Mouse (Mus musculus): ENCODE data around the gene Acot8. TPM values are rescaled to one million over a fixed set of nuclear protein-coding genes. Genes with fewer than 3 reads are reported as not detected.
A peak's percentile ranks its signal among the peaks of the same experiment; 100 is the strongest.

Acot8 gene
- total and polyA plus RNA-seq, 3 experiments, result 11.9 to 26.8 (median 15.8) TPM

DNA sequence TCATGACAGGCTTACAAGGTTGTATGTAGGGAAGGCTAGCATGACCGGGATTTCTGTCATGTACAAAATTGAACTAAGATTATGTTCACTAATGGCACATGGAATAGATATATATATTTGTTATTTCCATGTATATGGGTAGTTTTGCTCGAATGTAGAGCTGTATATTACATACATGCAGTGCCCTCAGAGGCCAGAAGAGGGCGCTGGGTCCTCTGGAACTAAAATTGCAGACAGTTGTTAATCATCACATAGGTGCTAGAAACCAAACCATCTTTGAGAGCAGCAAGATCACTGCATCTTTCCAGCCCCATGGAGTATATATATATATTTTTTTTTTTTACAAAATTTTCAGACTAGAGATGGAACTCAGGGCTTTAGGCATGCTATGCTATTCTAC is 41.1 kb upstream of the Acot8 start:
- H3K4me2 ChIP-seq (ENCODE audit: insufficient read depth, low read depth, poor library complexity, severe bottlenecking), result no peak overlapping the region
- no peaks in the 10 kb centered on the region for H3K27me3 ChIP-seq (replicated peaks)
- H3K36me3 ChIP-seq (replicated peaks in 1 of 2; ENCODE audit: control insufficient read depth in 1 of 2, insufficient read depth in 1 of 2, low read length in 1 of 2), result no peaks in the 10 kb centered on the region
- no peaks in the 10 kb centered on the region for H3K4me1 ChIP-seq (ENCODE audit: control insufficient read depth in 1 of 2, insufficient read depth in 2 of 2)
- no peak overlapping the region for H3K9ac ChIP-seq (ENCODE audit: insufficient read depth, low read depth)
- in situ Hi-C loops (cut with MboI; ENCODE audit: low pct_ligation_motif_present, low pct_unique_long_range_greater_than_20kb, low sequenced_read_pairs) (no loop called here), dilution Hi-C loops (cut with MboI; ENCODE audit: extremely low pct_ligation_motif_present, extremely low pct_unique_long_range_greater_than_20kb, low sequenced_read_pairs) (no loop called here)
- no peak overlapping the region for H3K4me3 ChIP-seq (replicated peaks in 1 of 3; ENCODE audit: low read depth in 2 of 3, low read length in 2 of 3, poor library complexity in 1 of 3)
- peak; percentile 29 for TF ChIP-seq SMC3 (IDR thresholded peaks at IDR 0.05; ENCODE audit: low read depth, low read length)
- TF ChIP-seq KAT2A (IDR thresholded peaks at IDR 0.05; ENCODE audit: insufficient replicate concordance, low read length), result no peak
- no peak for TF ChIP-seq USF1 (IDR thresholded peaks at IDR 0.05; ENCODE audit: low read depth, low read length)
- peak; percentile 35 to 60; a peak in 3 of 4 replicates for TF ChIP-seq CTCF (conservative IDR thresholded peaks at IDR 0.05 in 1 of 2, IDR thresholded peaks at IDR 0.05 in 1 of 2; ENCODE audit: low read depth in 2 of 2, low read length in 2 of 2)
- TF ChIP-seq RAD21 (IDR thresholded peaks at IDR 0.05; ENCODE audit: low read depth, low read length), result peak; percentile 43
- TF ChIP-seq MAFK (IDR thresholded peaks at IDR 0.05; ENCODE audit: insufficient replicate concordance, low read length), result no peak
- no peak for TF ChIP-seq E2F4 (IDR thresholded peaks at IDR 0.05; ENCODE audit: insufficient replicate concordance, low read depth, low read length)
- TF ChIP-seq RCOR1 (conservative IDR thresholded peaks at IDR 0.05; ENCODE audit: low read depth, low read length), result no peak
- no peak for TF ChIP-seq ETS1 (conservative IDR thresholded peaks at IDR 0.05; ENCODE audit: low read depth, low read length)
- no peak for TF ChIP-seq ZC3H11A (IDR thresholded peaks at IDR 0.05; ENCODE audit: low read depth, low read length)
- TF ChIP-seq HCFC1 (IDR thresholded peaks at IDR 0.05; ENCODE audit: low read depth, low read length), result no peak
- TF ChIP-seq MAX (IDR thresholded peaks at IDR 0.05; ENCODE audit: low read length), result no peak
- H3K27ac ChIP-seq (ENCODE audit: insufficient read depth, low read depth), result no peak overlapping the region
- H3K79me2 ChIP-seq (replicated peaks; ENCODE audit: control insufficient read depth, extremely low read depth, insufficient read depth, poor library complexity, severe bottlenecking), result no peaks in the 10 kb centered on the region
- H3K9me3 ChIP-seq (replicated peaks; ENCODE audit: low read length), result peaks cover 7% of the 10 kb centered on the region
- DNase-seq (ENCODE audit: extremely low read depth), result no peak

DNA sequence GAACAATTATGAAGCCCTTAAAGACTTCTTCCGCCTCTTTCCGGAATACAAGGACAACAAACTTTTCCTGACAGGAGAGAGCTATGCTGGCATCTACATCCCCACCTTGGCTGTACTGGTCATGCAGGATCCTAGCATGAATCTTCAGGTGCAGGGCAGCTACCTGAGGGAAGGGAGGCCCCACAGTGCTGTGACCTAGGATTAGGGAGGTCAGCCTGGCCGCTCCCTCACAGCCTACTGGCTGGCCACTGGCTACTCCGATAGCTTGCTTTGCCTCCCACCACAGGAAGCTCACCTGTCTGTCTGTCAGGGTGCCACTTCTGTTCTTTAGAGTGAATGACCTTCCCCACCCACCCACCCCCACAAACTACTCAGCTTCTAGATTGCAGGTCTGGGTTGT is 30.5 kb upstream of the Acot8 start:
- in situ Hi-C loops (cut with MboI; ENCODE audit: low pct_ligation_motif_present, low pct_unique_long_range_greater_than_20kb, low sequenced_read_pairs) (no loop called here), dilution Hi-C loops (cut with MboI; ENCODE audit: extremely low pct_ligation_motif_present, extremely low pct_unique_long_range_greater_than_20kb, low sequenced_read_pairs) (no loop called here)
- Histone ChIP-seq H3K4me1 (ENCODE audit: control insufficient read depth in 1 of 2, insufficient read depth in 2 of 2) (peaks cover 12 to 28% of the 10 kb centered on the region in 2 experiments), H3K4me3 (replicated peaks in 1 of 3; ENCODE audit: low read depth in 2 of 3, low read length in 2 of 3, poor library complexity in 1 of 3) (no peak overlapping the region), H3K9ac (ENCODE audit: insufficient read depth, low read depth) (no peak overlapping the region), H3K9me3 (replicated peaks; ENCODE audit: low read length) (no peaks in the 10 kb centered on the region), H3K27me3 (replicated peaks) (peaks cover 1% of the 10 kb centered on the region), H3K27ac (ENCODE audit: insufficient read depth, low read depth) (no peak overlapping the region), H3K79me2 (replicated peaks; ENCODE audit: control insufficient read depth, extremely low read depth, insufficient read depth, poor library complexity, severe bottlenecking) (no peaks in the 10 kb centered on the region), H3K36me3 (replicated peaks in 1 of 2; ENCODE audit: control insufficient read depth in 1 of 2, insufficient read depth in 1 of 2, low read length in 1 of 2) (peaks cover 32 to 43% of the 10 kb centered on the region in 2 experiments), H3K4me2 (ENCODE audit: insufficient read depth, low read depth, poor library complexity, severe bottlenecking) (no peak overlapping the region)
- TF ChIP-seq EP300 (IDR thresholded peaks at IDR 0.05; ENCODE audit: low read length), result no peak
- TF ChIP-seq IRF4 (IDR thresholded peaks at IDR 0.05; ENCODE audit: low read depth, low read length), result no peak
- no peak for TF ChIP-seq HCFC1 (IDR thresholded peaks at IDR 0.05; ENCODE audit: low read depth, low read length)
- no peak for TF ChIP-seq MYC (IDR thresholded peaks at IDR 0.05; ENCODE audit: low read depth, low read length)
- no peak for TF ChIP-seq MAX (IDR thresholded peaks at IDR 0.05; ENCODE audit: low read length)
- TF ChIP-seq NRF1 (IDR thresholded peaks at IDR 0.05; ENCODE audit: low read depth, low read length), result no peak
- no peak for TF ChIP-seq UBTF (IDR thresholded peaks at IDR 0.05; ENCODE audit: low read depth, low read length)
- TF ChIP-seq BHLHE40 (IDR thresholded peaks at IDR 0.05; ENCODE audit: low read depth, low read length), result no peak
- TF ChIP-seq MEF2A (IDR thresholded peaks at IDR 0.05; ENCODE audit: borderline replicate concordance, low read depth, low read length), result no peak
- no peak for TF ChIP-seq TBP (conservative IDR thresholded peaks at IDR 0.05; ENCODE audit: low read depth, low read length)
- TF ChIP-seq MAFK (IDR thresholded peaks at IDR 0.05; ENCODE audit: insufficient replicate concordance, low read length), result no peak
- TF ChIP-seq PAX5 (IDR thresholded peaks at IDR 0.05; ENCODE audit: low read length), result no peak
- no peak for TF ChIP-seq ELF1 (IDR thresholded peaks at IDR 0.05; ENCODE audit: low read depth, low read length)
- no peak for DNase-seq (ENCODE audit: extremely low read depth)

Measured in CH12.LX (cell line).